Mouse (Mus musculus) lung, postnatal 0 days (tissue): Measurements from ENCODE around the gene Prg4. TPM values are rescaled to one million over a fixed set of nuclear protein-coding genes. Genes with fewer than 3 reads are reported as not detected.

ENCODE experiments used
- ATAC-seq: fragments of 200-750 bp; cut with Nextera tagmentation; 2 replicates; pipeline ENCODE4 v1.8.0; 2017; ENCODE audit warnings: moderate library complexity
- DNase-seq: peaks from one replicate; pipeline ENCODE4 v3.0.0-alpha.2; 2016; ENCODE audit warnings: low spot score
- H3K27ac ChIP-seq: fragments of 300-500 bp; sonication (generic); 2 replicates; pipeline ENCODE4 v1.5.1; 2014; ENCODE audit warnings: antibody characterized with exemption, mild to moderate bottlenecking, low read length, mixed read lengths
- H3K27me3 ChIP-seq: fragments of 300-500 bp; sonication (generic); replicated peaks from 2 replicates; pipeline ENCODE4 v1.6.1; 2014; ENCODE audit warnings: low read length, mixed read lengths; ENCODE audit not compliant: insufficient read depth
- H3K36me3 ChIP-seq: fragments of 300-500 bp; sonication (generic); 2 replicates; pipeline ENCODE4 v1.6.1; 2014; ENCODE audit warnings: low read length, mixed read lengths; ENCODE audit not compliant: insufficient read depth
- H3K4me1 ChIP-seq: fragments of 300-500 bp; sonication (generic); 2 replicates; pipeline ENCODE4 v1.6.1; 2014; ENCODE audit warnings: antibody characterized with exemption, low read depth, low read length, mixed read lengths; ENCODE audit not compliant: insufficient read depth
- H3K4me2 ChIP-seq: fragments of 300-500 bp; sonication (generic); replicated peaks from 2 replicates; pipeline ENCODE4 v1.6.1; 2014; ENCODE audit warnings: low read depth, mild to moderate bottlenecking, low read length, moderate library complexity, mixed read lengths
- H3K4me3 ChIP-seq: fragments of 300-500 bp; sonication (generic); 2 replicates; pipeline ENCODE4 v1.5.1; 2014; ENCODE audit warnings: low read depth, low read length
- H3K9ac ChIP-seq: fragments of 300-500 bp; sonication (generic); replicated peaks from 2 replicates; pipeline ENCODE4 v1.6.1; 2014; ENCODE audit warnings: low read depth, mild to moderate bottlenecking
- H3K9me3 ChIP-seq: fragments of 300-500 bp; sonication (generic); 2 replicates; pipeline ENCODE4 v1.6.1; 2016; ENCODE audit warnings: low read length, mixed read lengths
- CTCF ChIP-seq: IDR thresholded peaks from 2 replicates; pipeline ENCODE4 v1.5.1; 2016; ENCODE audit warnings: antibody characterized with exemption, mild to moderate bottlenecking
- EP300 ChIP-seq: IDR thresholded peaks from 2 replicates; pipeline ENCODE4 v1.6.1; 2016; ENCODE audit warnings: antibody characterized with exemption, mild to moderate bottlenecking, control low read depth
- WGBS: fragments of 180-500 bp; shearing (Covaris S2); extraction: QIAGEN DNeasy Blood & Tissue Kit; methylation state at CpG from one replicate; pipeline ENCODE4 v1.1.7; 2014; 5-methylcytosine and 5-hydroxymethylcytosine counted together
- polyA plus RNA-seq: library from polyadenylated mRNA; unstranded; fragments of >200 nt; fragmentation: Nextera tagmentation; extraction: Ambion mirVana; gene quantifications from 2 replicates; pipeline ENCODE4 v1.2.1, GENCODE M21; 2015

The Prg4 gene
- polyA plus RNA-seq, 1 experiment from 2014 or later: 0.69 TPM

- no peak overlapping the region for H3K9ac ChIP-seq
- no peaks in the 10 kb centered on the region for H3K9me3 ChIP-seq
- H3K4me3 ChIP-seq: no peak overlapping the region
- DNase-seq (peak; percentile 61), ATAC-seq (peak; percentile 76)
- TF ChIP-seq EP300 (peak; percentile 84), CTCF (no peak)
- 0 out of 2 replicates have a peak, but pooled peaks cover 3% of the 10 kb centered on the region for H3K4me1 ChIP-seq
- no peaks in the 10 kb centered on the region for H3K36me3 ChIP-seq
- H3K27ac ChIP-seq: no peak overlapping the region
- H3K4me2 ChIP-seq: no peak overlapping the region
- WGBS: 42% methylated on average over 5 of the region's 5 CpGs
- H3K27me3 ChIP-seq: no peaks in the 10 kb centered on the region
These were observed 2.9 kb downstream of the Prg4 start for GRCm38 (mm10) chr1:150463068-150463467.

GRCm38 (mm10) chr1:150460595-150460994 is 5.4 kb downstream of the Prg4 start:
- H3K36me3 ChIP-seq: no peaks in the 10 kb centered on the region
- ATAC-seq (peak; percentile 68), DNase-seq (peak; percentile 29)
- no peak overlapping the region for H3K4me3 ChIP-seq
- no peak overlapping the region for H3K9ac ChIP-seq
- 0 out of 2 replicates have a peak, but pooled peaks cover 3% of the 10 kb centered on the region for H3K4me1 ChIP-seq
- no peak overlapping the region for H3K27ac ChIP-seq
- no peak for TF ChIP-seq CTCF
- peak; percentile 36; the same call in 1 of the 2 replicates for TF ChIP-seq EP300
- no peaks in the 10 kb centered on the region for H3K27me3 ChIP-seq
- 29% methylated on average over 7 of the region's 7 CpGs for WGBS
- no peak overlapping the region for H3K4me2 ChIP-seq
- H3K9me3 ChIP-seq: no peaks in the 10 kb centered on the region

GRCm38 (mm10) chr1:150459599-150459998 is 6.4 kb downstream of the Prg4 start:
- Histone ChIP-seq H3K4me1 (0 out of 2 replicates have a peak, but pooled peaks cover 3% of the 10 kb centered on the region), H3K9me3 (no peaks in the 10 kb centered on the region), H3K4me2 (no peak overlapping the region), H3K36me3 (no peaks in the 10 kb centered on the region), H3K4me3 (no peak overlapping the region), H3K27me3 (no peaks in the 10 kb centered on the region), H3K9ac (no peak overlapping the region), H3K27ac (no peak overlapping the region)
- WGBS: 48% methylated on average over 3 of the region's 3 CpGs
- TF ChIP-seq CTCF: no peak
- TF ChIP-seq EP300: no peak
- ATAC-seq: no peak
- DNase-seq: no peak

GRCm38 (mm10) chr1:150458977-150459376 is 7.0 kb downstream of the Prg4 start:
- WGBS: 49% methylated on average over 5 of the region's 5 CpGs
- H3K36me3 ChIP-seq: no peaks in the 10 kb centered on the region
- TF ChIP-seq EP300: no peak
- no peak for TF ChIP-seq CTCF
- no peak overlapping the region for H3K27ac ChIP-seq
- H3K9ac ChIP-seq: no peak overlapping the region
- no peaks in the 10 kb centered on the region for H3K27me3 ChIP-seq
- H3K4me1 ChIP-seq: 0 out of 2 replicates have a peak, but pooled peaks cover 3% of the 10 kb centered on the region
- ATAC-seq (no peak), DNase-seq (no peak)
- no peaks in the 10 kb centered on the region for H3K9me3 ChIP-seq
- H3K4me3 ChIP-seq: no peak overlapping the region
- no peak overlapping the region for H3K4me2 ChIP-seq

GRCm38 (mm10) chr1:150441731-150442130 is 24.2 kb downstream of the Prg4 start:
- no peaks in the 10 kb centered on the region for H3K27me3 ChIP-seq
- no peak overlapping the region for H3K9ac ChIP-seq
- DNase-seq (no peak), ATAC-seq (no peak)
- H3K27ac ChIP-seq: no peak overlapping the region
- H3K4me3 ChIP-seq: no peak overlapping the region
- H3K9me3 ChIP-seq: no peaks in the 10 kb centered on the region
- 77% methylated on average over 4 of the region's 4 CpGs for WGBS
- peaks cover 58% of the 10 kb centered on the region for H3K36me3 ChIP-seq
- TF ChIP-seq EP300: no peak
- TF ChIP-seq CTCF: peak; percentile 26; the same call in 1 of the 2 replicates
- no peak overlapping the region for H3K4me2 ChIP-seq
- H3K4me1 ChIP-seq: no peaks in the 10 kb centered on the region

GRCm38 (mm10) chr1:150438641-150439040 is 27.3 kb downstream of the Prg4 start:
- no peak for ATAC-seq
- WGBS: 90% methylated on average over 3 of the region's 3 CpGs
- DNase-seq: no peak
- Histone ChIP-seq H3K27ac (no peak overlapping the region), H3K4me1 (no peaks in the 10 kb centered on the region), H3K27me3 (no peaks in the 10 kb centered on the region), H3K36me3 (peaks cover 62% of the 10 kb centered on the region), H3K4me3 (no peak overlapping the region), H3K9ac (no peak overlapping the region), H3K4me2 (no peak overlapping the region), H3K9me3 (no peaks in the 10 kb centered on the region)
- TF ChIP-seq CTCF (no peak), EP300 (no peak)

GRCm38 (mm10) chr1:150426216-150426615 is 39.7 kb downstream of the Prg4 start:
- H3K4me2 ChIP-seq: no peak overlapping the region
- ATAC-seq (no peak), DNase-seq (no peak)
- no peak for TF ChIP-seq EP300
- no peak for TF ChIP-seq CTCF
- no peak overlapping the region for H3K9ac ChIP-seq
- H3K4me3 ChIP-seq: no peak overlapping the region
- H3K27ac ChIP-seq: no peak overlapping the region
- no peaks in the 10 kb centered on the region for H3K9me3 ChIP-seq
- 77% methylated on average over 3 of the region's 3 CpGs for WGBS
- H3K36me3 ChIP-seq: peaks cover 73% of the 10 kb centered on the region
- H3K4me1 ChIP-seq: no peaks in the 10 kb centered on the region
- no peaks in the 10 kb centered on the region for H3K27me3 ChIP-seq
